Mouse (Mus musculus) heart, adult 2 months (tissue): ENCODE results near the gene Dcst2.

Source experiments
- EP300 ChIP-seq: fragments of 200-500 bp; IDR thresholded peaks from 2 replicates; pipeline ENCODE4 v1.6.1; 2011; ENCODE audit warnings: low read depth, low read length, control low read depth; ENCODE audit not compliant: insufficient read depth
- POLR2A ChIP-seq: fragments of 200-500 bp; IDR thresholded peaks from 2 replicates; pipeline ENCODE4 v1.6.1; 2011; ENCODE audit warnings: mild to moderate bottlenecking, low read depth, low read length, control low read depth; ENCODE audit not compliant: insufficient read depth

GRCm38 (mm10) chr3:89337062-89337720, 24.6 kb upstream of the Dcst2 start:
- TF ChIP-seq POLR2A (no peak), EP300 (no peak)
